Mouse (Mus musculus) liver, adult 2 months (tissue): ENCODE measurements around the gene Zfp800.
A peak's percentile ranks its signal among the peaks of the same experiment; 100 is the strongest.

ENCODE experiments used
- CTCF ChIP-seq: fragments of 200-500 bp; IDR thresholded peaks from 2 replicates; pipeline ENCODE4 v1.5.1; 2011; ENCODE audit warnings: low read depth, low read length, control low read depth
- POLR2A ChIP-seq: fragments of 200-500 bp; IDR thresholded peaks from 2 replicates; pipeline ENCODE4 v1.6.1; 2011; ENCODE audit warnings: low read length, control low read depth; ENCODE audit not compliant: insufficient read depth; ENCODE audit errors: extremely low read depth

GRCm38 (mm10) chr6:28398726-28399125, 921 bp upstream of the Zfp800 start:
- TF ChIP-seq CTCF (peak; percentile 16; the same call in 1 of the 2 replicates), POLR2A (no peak)
